Mouse (Mus musculus) myocyte (in vitro differentiated cells): Measurements from ENCODE around the gene Ripk1.

Source experiments
- CEBPB ChIP-seq: IDR thresholded peaks from 2 replicates; pipeline ENCODE4 v1.6.1; 2011; ENCODE audit warnings: mild to moderate bottlenecking, moderate library complexity; ENCODE audit not compliant: poor library complexity, insufficient read depth, severe bottlenecking
- E2F4 ChIP-seq: IDR thresholded peaks from one replicate; pipeline ENCODE4 v1.6.1; 2011; ENCODE audit warnings: mild to moderate bottlenecking, control low read depth, moderate library complexity; ENCODE audit not compliant: insufficient read depth
- MAX ChIP-seq: IDR thresholded peaks from one replicate; pipeline ENCODE4 v1.6.1; 2011; ENCODE audit warnings: low read depth, mild to moderate bottlenecking, control low read depth
- MYOD1 ChIP-seq, 3 experiments: IDR thresholded peaks; one replicate each; pipeline ENCODE4 v1.6.1; 2011; ENCODE audit warnings: control low read depth in 2 of 3, low read depth in 2 of 3, mild to moderate bottlenecking in 2 of 3, moderate library complexity in 1 of 3; ENCODE audit not compliant: insufficient read length in 2 of 3, control insufficient read depth in 1 of 3
- MYOG ChIP-seq, 3 experiments: IDR thresholded peaks; one replicate each; pipeline ENCODE4 v1.6.1; 2011; ENCODE audit warnings: control low read depth in 2 of 3, low read depth in 2 of 3, mild to moderate bottlenecking in 2 of 3; ENCODE audit not compliant: insufficient read length in 2 of 3, control insufficient read depth in 1 of 3, insufficient read depth in 1 of 3
- POLR2A ChIP-seq: IDR thresholded peaks from one replicate; pipeline ENCODE4 v1.6.1; 2011; ENCODE audit warnings: low read depth, mild to moderate bottlenecking, control low read depth, moderate library complexity; ENCODE audit not compliant: insufficient read length
- POLR2AphosphoS2 ChIP-seq: IDR thresholded peaks from one replicate; pipeline ENCODE4 v1.6.1; 2011; ENCODE audit warnings: low read depth, control low read depth; ENCODE audit not compliant: insufficient read length
- REST ChIP-seq: IDR thresholded peaks from one replicate; pipeline ENCODE4 v1.6.1; 2011; ENCODE audit warnings: mild to moderate bottlenecking, control low read depth, moderate library complexity; ENCODE audit not compliant: insufficient read depth, insufficient read length
- SRF ChIP-seq: IDR thresholded peaks from one replicate; pipeline ENCODE4 v1.6.1; 2011; ENCODE audit warnings: low read depth; ENCODE audit not compliant: control insufficient read depth, insufficient read length
- TCF12 ChIP-seq: IDR thresholded peaks from one replicate; pipeline ENCODE4 v1.6.1; 2011; ENCODE audit warnings: mild to moderate bottlenecking, control low read depth; ENCODE audit not compliant: poor library complexity, insufficient read depth, severe bottlenecking
- USF1 ChIP-seq: IDR thresholded peaks from one replicate; pipeline ENCODE4 v1.6.1; 2011; ENCODE audit warnings: low read depth, mild to moderate bottlenecking, control low read depth, moderate library complexity

DNA sequence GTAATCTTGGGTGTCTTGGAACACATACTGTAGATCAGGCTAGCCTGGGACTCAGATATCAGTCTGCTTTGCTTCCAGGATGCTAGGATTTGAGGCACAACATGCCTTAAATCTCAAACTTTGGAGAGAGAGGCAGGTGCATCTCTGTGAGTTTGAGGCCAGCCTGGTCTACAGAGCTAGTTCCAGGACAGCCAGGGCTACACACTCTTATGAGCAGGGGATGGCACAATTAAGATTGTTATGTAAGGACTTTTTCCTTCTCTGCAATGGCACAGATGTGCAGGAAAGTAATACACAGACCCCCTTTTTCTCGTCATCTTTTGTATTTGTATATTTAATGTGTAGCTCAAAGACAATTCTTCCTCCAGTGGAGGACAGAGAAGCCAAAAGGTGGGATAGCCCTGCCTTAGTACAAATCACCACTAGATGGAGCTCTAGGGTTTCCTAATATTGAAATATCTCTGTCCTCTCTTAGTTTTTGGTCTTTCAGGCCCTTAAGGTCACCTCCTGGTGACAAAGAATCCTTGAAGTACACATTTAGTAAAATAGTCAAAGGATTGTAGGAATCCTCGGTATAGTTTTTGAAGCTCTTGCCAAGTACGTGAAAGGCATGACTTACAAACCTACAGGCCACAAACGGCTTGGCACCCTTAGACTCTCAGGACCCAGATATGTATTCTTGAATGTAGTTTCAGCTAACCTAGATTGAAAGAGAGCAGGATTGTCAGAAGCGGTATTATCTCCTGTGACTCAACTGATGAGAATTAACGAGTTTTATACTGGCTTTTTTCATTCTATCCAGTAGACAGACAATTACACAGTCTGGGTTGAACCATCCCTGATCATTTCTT lies 45.4 kb upstream of the Ripk1 start:
- TF ChIP-seq POLR2A, result no peak
- TF ChIP-seq TCF12, result no peak
- no peak for TF ChIP-seq USF1
- no peak for TF ChIP-seq SRF
- TF ChIP-seq REST, result no peak
- TF ChIP-seq E2F4, result no peak
- no peak for TF ChIP-seq MYOD1 (IDR thresholded peaks at IDR 0.05; ENCODE audit: control insufficient read depth in 1 of 3, insufficient read length in 2 of 3, low read depth in 2 of 3)
- no peak for TF ChIP-seq CEBPB
- TF ChIP-seq MAX, result no peak
- TF ChIP-seq MYOG (IDR thresholded peaks at IDR 0.05; ENCODE audit: control insufficient read depth in 1 of 3, insufficient read depth in 1 of 3, insufficient read length in 2 of 3, low read depth in 2 of 3), result no peak
- no peak for TF ChIP-seq POLR2AphosphoS2
